Mouse (Mus musculus): ENCODE measurements at regions not wholly inside any gene's neighbourhood (a gene's known extent, or its start where the extent isn't known, plus 50 kb on each side); places are given as distances from the start of the nearest gene placed in this dataset.

DNA sequence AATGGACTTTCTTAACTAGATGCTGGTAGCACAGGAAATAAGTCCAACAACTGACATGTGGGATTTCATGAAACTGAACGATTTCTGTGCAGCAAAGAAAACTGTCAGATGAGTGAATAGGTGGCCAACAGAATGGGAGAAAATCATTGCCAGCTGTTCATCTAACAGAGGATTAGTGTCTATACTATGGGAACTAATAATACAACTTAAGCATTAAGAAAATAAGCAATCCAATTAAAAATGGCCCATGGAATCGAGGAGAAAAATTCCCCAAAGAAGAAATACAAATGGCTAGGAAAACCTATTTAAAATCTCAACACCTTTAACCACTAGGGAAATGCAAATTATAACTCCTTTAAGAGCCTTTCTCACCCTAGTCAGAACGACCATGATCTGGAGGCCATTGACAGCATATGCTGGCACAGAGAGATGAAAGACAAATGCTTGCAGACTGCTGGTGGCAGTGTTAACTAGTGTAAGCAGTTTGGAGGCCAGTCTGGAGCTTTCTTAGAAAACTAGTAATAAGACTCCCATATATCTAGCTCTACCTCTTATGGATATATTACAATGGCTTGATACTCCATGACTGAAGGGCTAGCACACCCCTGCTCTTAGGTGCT is 521.6 kb downstream of the Tmem182 start:
- no peak for TF ChIP-seq CTCF (IDR thresholded peaks at IDR 0.05; ENCODE audit: low read depth, low read length)
- TF ChIP-seq POLR2A (IDR thresholded peaks at IDR 0.05; ENCODE audit: insufficient read depth, low read length), result no peak
- no peak for TF ChIP-seq EP300 (IDR thresholded peaks at IDR 0.05; ENCODE audit: insufficient read depth, low read depth, low read length)
